Mouse (Mus musculus) cerebellum, adult 2 months (tissue): Measurements from ENCODE around the gene Trim47.

Source experiments
- CTCF ChIP-seq: fragments of 200-500 bp; IDR thresholded peaks from 2 replicates; pipeline ENCODE4 v1.5.1; 2011; ENCODE audit warnings: low read depth, mild to moderate bottlenecking, control low read depth, low read length, moderate library complexity, borderline replicate concordance; ENCODE audit not compliant: insufficient read depth
- POLR2A ChIP-seq: fragments of 200-500 bp; IDR thresholded peaks from 2 replicates; pipeline ENCODE4 v1.6.1; 2011; ENCODE audit warnings: low read length, control low read depth, borderline replicate concordance; ENCODE audit not compliant: insufficient read depth

DNA sequence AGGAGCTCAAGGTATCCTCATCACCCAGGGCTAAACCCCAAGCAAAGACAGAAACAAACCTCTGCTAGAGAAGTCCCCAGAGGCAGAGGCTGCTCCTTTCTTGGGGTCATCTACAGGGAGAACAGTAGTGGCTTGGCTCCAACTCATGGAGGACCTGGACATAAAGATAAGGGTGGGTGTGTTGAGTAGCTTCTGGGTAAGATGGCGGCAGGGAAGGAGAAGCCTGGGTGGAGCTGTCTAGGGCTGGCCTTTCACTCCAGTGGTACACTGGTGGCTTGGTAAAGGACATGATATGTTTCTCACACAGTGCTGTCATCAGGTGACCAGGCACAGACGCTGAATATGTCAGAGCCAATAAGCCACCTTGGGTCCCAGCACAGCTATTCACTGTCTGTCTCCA, 23.9 kb upstream of the Trim47 start:
- TF ChIP-seq CTCF, result no peak
- no peak for TF ChIP-seq POLR2A
